Mouse (Mus musculus) cortical plate, adult 2 months (tissue): Measurements from ENCODE around the gene Gmpr.

ENCODE experiments used
- CTCF ChIP-seq: fragments of 200-500 bp; IDR thresholded peaks from 2 replicates; pipeline ENCODE4 v1.5.1; 2011; ENCODE audit warnings: mild to moderate bottlenecking, control low read depth, low read length; ENCODE audit not compliant: insufficient read depth; ENCODE audit errors: extremely low read depth
- POLR2A ChIP-seq: fragments of 200-500 bp; IDR thresholded peaks from 2 replicates; pipeline ENCODE4 v1.6.1; 2011; ENCODE audit warnings: mild to moderate bottlenecking, low read length, control low read depth; ENCODE audit not compliant: insufficient read depth; ENCODE audit errors: extremely low read depth

DNA sequence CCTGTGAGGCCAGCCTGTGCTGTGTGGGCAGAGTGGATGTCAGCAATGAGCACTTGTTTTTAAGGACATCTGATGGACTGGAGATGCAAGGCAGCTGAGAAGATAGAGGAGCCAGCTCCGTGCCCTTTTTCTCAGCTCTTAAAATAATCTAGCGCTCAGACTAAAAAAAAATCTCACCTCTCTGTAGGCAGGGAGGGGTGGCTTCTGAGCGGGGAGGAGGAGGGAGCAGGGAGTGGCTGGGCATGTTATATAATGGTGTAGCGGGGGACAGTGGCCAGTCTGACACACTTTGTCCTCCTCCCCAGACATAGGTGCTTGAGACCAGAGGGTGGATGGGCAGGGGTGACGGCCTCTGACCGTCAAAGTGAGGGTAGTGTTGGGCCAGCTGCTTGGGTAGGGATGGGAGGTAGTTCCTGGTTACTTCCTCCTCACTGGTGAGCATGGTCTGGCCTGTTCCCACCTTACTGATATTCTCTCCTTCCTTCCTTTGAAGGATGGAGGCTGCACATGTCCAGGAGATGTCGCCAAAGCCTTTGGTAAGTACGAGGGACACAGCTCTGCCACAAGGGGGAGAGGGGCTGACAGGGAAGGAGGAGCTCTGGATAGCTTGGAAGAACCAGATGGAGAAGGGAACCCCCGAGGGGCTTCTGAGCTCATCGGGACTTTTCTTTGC lies 31.4 kb downstream of the Gmpr start:
- TF ChIP-seq CTCF (peak; percentile 96), POLR2A (0 out of 2 replicates have a peak, but pooled peaks have one; percentile 9)
